ENCODE assay signal across 14 mouse cellular contexts in genomic region chr8:117022297-117022993, GRCm38 (mm10). TPM values are rescaled to one million over a fixed set of nuclear protein-coding genes. Genes with fewer than 3 reads are reported as not detected.
DNase-seq lines count a peak whose midpoint lies in the region; ATAC-seq and TF ChIP-seq lines count a peak whose summit lies in the region.
"Had no signal": no experiment of that assay in that cellular context is flagged by ENCODE, and none has a peak within 500 bp of the region (broad histone marks: within the 10 kb centered on the region; RNA-seq: fewer than 3 reads in every experiment).

No protein-coding gene starts in this region.

- peak; percentile 1 for DNase-seq in forebrain, postnatal 0 days
- DNase-seq in kidney, postnatal 14 days = peak; percentile 13
- no peak for DNase-seq in kidney, adult 9 months
- peak; percentile 54 for DNase-seq in 416B (ENCODE audit: low read depth)
- DNase-seq in lung, postnatal 14 days = peak; percentile 2
- DNase-seq in adrenal gland, adult (ENCODE audit: inconsistent age in 2 of 2, low spot score in 1 of 2) = no peak
- no peak for DNase-seq in cerebellum, adult 2 months
- DNase-seq: adrenal gland, postnatal 25 days; B cell, adult 2 months; gastrocnemius, postnatal 25 days; right cerebral cortex, adult 18-20 months had no signal

- no peak for ATAC-seq in forebrain, postnatal 0 days
- no peak for ATAC-seq in forebrain, embryonic 15.5 days (replicated peaks)

- no peaks in the 10 kb centered on the region for H3K4me1 ChIP-seq in forebrain, postnatal 0 days (ENCODE audit: insufficient read depth)
- H3K4me1 ChIP-seq in forebrain, embryonic 15.5 days = peaks cover 4% of the 10 kb centered on the region; the same call in 1 of the 2 replicates
- H3K4me1 ChIP-seq in cerebellum, adult 2 months (ENCODE audit: control insufficient read depth, insufficient read depth, low read length) = peaks cover 3% of the 10 kb centered on the region; the same call in 1 of the 2 replicates

- no peak overlapping the region for H3K27ac ChIP-seq in forebrain, postnatal 0 days (ENCODE audit: low read depth, low read length)
- no peak overlapping the region for H3K27ac ChIP-seq in forebrain, embryonic 15.5 days (replicated peaks)
- no peak overlapping the region for H3K27ac ChIP-seq in cerebellum, adult 2 months (ENCODE audit: insufficient read depth, low read length)
- H3K27ac ChIP-seq: limb, embryonic 15.5 days; neural tube, embryonic 15.5 days had no signal

- no peak for TF ChIP-seq POLR2A in cerebellum, adult 2 months (IDR thresholded peaks at IDR 0.05; ENCODE audit: borderline replicate concordance, insufficient read depth, low read length)

- H3K9me3 ChIP-seq in forebrain, postnatal 0 days (ENCODE audit: low read length) = no peaks in the 10 kb centered on the region
- H3K9me3 ChIP-seq in forebrain, embryonic 15.5 days = no peaks in the 10 kb centered on the region
- H3K9me3 ChIP-seq: limb, embryonic 15.5 days; neural tube, embryonic 15.5 days had no signal

- WGBS in forebrain, postnatal 0 days = 79% methylated on average over 1 of the region's 1 CpGs
- 74% methylated on average over 1 of the region's 1 CpGs for WGBS in forebrain, embryonic 15.5 days
- 66% methylated on average over 1 of the region's 1 CpGs for WGBS in cerebellum, adult 2 months

- no peaks in the 10 kb centered on the region for H3K27me3 ChIP-seq in forebrain, postnatal 0 days (ENCODE audit: insufficient read depth, low read length)
- H3K27me3 ChIP-seq in forebrain, embryonic 15.5 days = no peaks in the 10 kb centered on the region
- no peaks in the 10 kb centered on the region for H3K27me3 ChIP-seq in cerebellum, adult 2 months (ENCODE audit: control insufficient read depth, insufficient read depth, low read length)
- H3K27me3 ChIP-seq: limb, embryonic 15.5 days; neural tube, embryonic 15.5 days had no signal

- H3K4me3 ChIP-seq in forebrain, postnatal 0 days (ENCODE audit: low read depth, low read length) = no peak overlapping the region
- H3K4me3 ChIP-seq in forebrain, embryonic 15.5 days = no peak overlapping the region
- H3K4me3 ChIP-seq in cerebellum, adult 2 months (replicated peaks; ENCODE audit: insufficient read depth, low read depth, low read length) = no peak overlapping the region
- H3K4me3 ChIP-seq: limb, embryonic 15.5 days; neural tube, embryonic 15.5 days had no signal

- no peak overlapping the region for H3K9ac ChIP-seq in forebrain, postnatal 0 days
- H3K9ac ChIP-seq in forebrain, embryonic 15.5 days (replicated peaks) = no peak overlapping the region
- H3K9ac ChIP-seq: limb, embryonic 15.5 days; neural tube, embryonic 15.5 days had no signal

- no peak overlapping the region for H3K4me2 ChIP-seq in forebrain, postnatal 0 days (ENCODE audit: low read depth)
- no peak overlapping the region for H3K4me2 ChIP-seq in forebrain, embryonic 15.5 days (replicated peaks)
- H3K4me2 ChIP-seq: limb, embryonic 15.5 days; neural tube, embryonic 15.5 days had no signal

- no peaks in the 10 kb centered on the region for H3K36me3 ChIP-seq in forebrain, postnatal 0 days (ENCODE audit: insufficient read depth)
- no peaks in the 10 kb centered on the region for H3K36me3 ChIP-seq in forebrain, embryonic 15.5 days
- H3K36me3 ChIP-seq: limb, embryonic 15.5 days; neural tube, embryonic 15.5 days had no signal

- peak; percentile 30 for TF ChIP-seq CTCF in forebrain, postnatal 0 days (IDR thresholded peaks at IDR 0.05; ENCODE audit: low read depth)
- no peak for TF ChIP-seq CTCF in cerebellum, adult 2 months (IDR thresholded peaks at IDR 0.05; ENCODE audit: borderline replicate concordance, insufficient read depth, low read depth, low read length)

RNA-seq across cellular contexts. Expression of gene Gcsh, which starts 29.1 kb away (rescaled TPM):
- total RNA-seq in forebrain, postnatal 0 days (2014; rRNA removed) = 50.2 and 58.5 TPM in 2 replicates
- 87.0 and 92.0 TPM in 2 replicates for polyA plus RNA-seq in forebrain, postnatal 0 days (2015; fragmentation: Nextera tagmentation; extraction: Ambion mirVana)
- polyA plus RNA-seq in forebrain, embryonic 15.5 days (2015; fragmentation: Nextera tagmentation; extraction: Ambion mirVana) = 78.3 and 83.0 TPM in 2 replicates
- polyA plus RNA-seq in cerebellum, adult 2 months (2012; rRNA removed) = 86.6 and 98.0 TPM in 2 replicates

RNA-seq across cellular contexts. Expression of gene 1700030J22Rik, which starts 43.7 kb away (rescaled TPM):
- total RNA-seq in forebrain, postnatal 0 days (2014; rRNA removed) = 7.8 and 7.9 TPM in 2 replicates
- polyA plus RNA-seq in forebrain, postnatal 0 days (2015; fragmentation: Nextera tagmentation; extraction: Ambion mirVana) = 4.3 and 6.5 TPM in 2 replicates
- 5.1 and 5.9 TPM in 2 replicates for polyA plus RNA-seq in forebrain, embryonic 15.5 days (2015; fragmentation: Nextera tagmentation; extraction: Ambion mirVana)
- 2.5 and 2.8 TPM in 2 replicates for polyA plus RNA-seq in cerebellum, adult 2 months (2012; rRNA removed)

RNA-seq across cellular contexts. Expression of gene Pkd1l2, which starts 59.8 kb away (rescaled TPM):
- not detected in 2 replicates for total RNA-seq in forebrain, postnatal 0 days (2014; rRNA removed)
- polyA plus RNA-seq in forebrain, postnatal 0 days (2015; fragmentation: Nextera tagmentation; extraction: Ambion mirVana) = 0.06 TPM in 1 of 2 replicates, not detected in the other
- polyA plus RNA-seq in forebrain, embryonic 15.5 days (2015; fragmentation: Nextera tagmentation; extraction: Ambion mirVana) = not detected in 2 replicates
- polyA plus RNA-seq in cerebellum, adult 2 months (2012; rRNA removed) = 0.02 and 0.06 TPM in 2 replicates

Comparison
In these comparisons a context has a peak if more than half of its experiments do, and no peak if none do; other contexts are left out.
1. DNase-seq: peak in forebrain, postnatal 0 days (single experiment), kidney, postnatal 14 days (single experiment), 416B (single experiment) and lung, postnatal 14 days (single experiment); none in kidney, adult 9 months (single experiment), adrenal gland, adult (0 of 2) and cerebellum, adult 2 months (0 of 2).